Mouse (Mus musculus) lung, embryonic 16.5 days (tissue): ENCODE measurements around the gene Trim47. TPM values are rescaled to one million over a fixed set of nuclear protein-coding genes. Genes with fewer than 3 reads are reported as not detected.

Source experiments
- polyA plus RNA-seq: library from polyadenylated mRNA; unstranded; fragments of >200 nt; fragmentation: Nextera tagmentation; extraction: Ambion mirVana; gene quantifications from 2 replicates; pipeline ENCODE4 v1.2.1, GENCODE M21; 2015

Gene Trim47
- polyA plus RNA-seq, 1 experiment from 2014 or later = 20.4 TPM

Other genes starting within 250 kb of the Trim47 start
- 5.6 and 8.9 TPM in 2 replicates for gene Smim5, start 227.2 kb downstream of the Trim47 start, polyA plus RNA-seq
- 35.5 and 36.2 TPM in 2 replicates for gene Smim6, start 215.2 kb downstream of the Trim47 start, polyA plus RNA-seq
- gene Sap30bp, start 193.9 kb downstream of the Trim47 start, polyA plus RNA-seq = 34.3 and 36.8 TPM in 2 replicates
- 23.6 and 25.7 TPM in 2 replicates for gene Recql5, start 193.7 kb downstream of the Trim47 start, polyA plus RNA-seq
- gene Itgb4, start 152.5 kb downstream of the Trim47 start, polyA plus RNA-seq = 3.4 and 3.8 TPM in 2 replicates
- 188 and 190 TPM in 2 replicates for gene Galk1, start 114.5 kb downstream of the Trim47 start, polyA plus RNA-seq
- 1,792 and 1,937 TPM in 2 replicates for gene H3f3b, start 99.2 kb downstream of the Trim47 start, polyA plus RNA-seq
- gene Unk, start 96.9 kb downstream of the Trim47 start, polyA plus RNA-seq = 37.9 and 41.3 TPM in 2 replicates
- 7.2 and 8.9 TPM in 2 replicates for gene Unc13d, start 49.2 kb downstream of the Trim47 start, polyA plus RNA-seq
- 95.4 and 98.9 TPM in 2 replicates for gene Wbp2, start 40.2 kb downstream of the Trim47 start, polyA plus RNA-seq
- 5.1 and 6.4 TPM in 2 replicates for gene Trim65, start 3.9 kb upstream of the Trim47 start, polyA plus RNA-seq
- gene Mrpl38, start 11.7 kb upstream of the Trim47 start, polyA plus RNA-seq = 79.3 and 80.6 TPM in 2 replicates
- gene Fbf1, start 41.0 kb upstream of the Trim47 start, polyA plus RNA-seq = 36.1 and 37.3 TPM in 2 replicates
- gene Ten1, start 71.6 kb upstream of the Trim47 start, polyA plus RNA-seq = 74.9 and 87.3 TPM in 2 replicates
- 23.6 and 24.3 TPM in 2 replicates for gene Acox1, start 71.8 kb upstream of the Trim47 start, polyA plus RNA-seq
- gene Evpl, start 110.9 kb upstream of the Trim47 start, polyA plus RNA-seq = 4.4 and 4.7 TPM in 2 replicates
- 75.3 and 79.2 TPM in 2 replicates for gene Srp68, start 147.0 kb upstream of the Trim47 start, polyA plus RNA-seq
- gene Galr2, start 153.7 kb upstream of the Trim47 start, polyA plus RNA-seq = 0.21 and 0.25 TPM in 2 replicates
- 62.8 and 68.5 TPM in 2 replicates for gene Exoc7, start 180.0 kb upstream of the Trim47 start, polyA plus RNA-seq
- gene Foxj1, start 208.2 kb upstream of the Trim47 start, polyA plus RNA-seq = 22.1 and 24.6 TPM in 2 replicates